ENCODE assay signal across 17 mouse cellular contexts in the genomic region with DNA sequence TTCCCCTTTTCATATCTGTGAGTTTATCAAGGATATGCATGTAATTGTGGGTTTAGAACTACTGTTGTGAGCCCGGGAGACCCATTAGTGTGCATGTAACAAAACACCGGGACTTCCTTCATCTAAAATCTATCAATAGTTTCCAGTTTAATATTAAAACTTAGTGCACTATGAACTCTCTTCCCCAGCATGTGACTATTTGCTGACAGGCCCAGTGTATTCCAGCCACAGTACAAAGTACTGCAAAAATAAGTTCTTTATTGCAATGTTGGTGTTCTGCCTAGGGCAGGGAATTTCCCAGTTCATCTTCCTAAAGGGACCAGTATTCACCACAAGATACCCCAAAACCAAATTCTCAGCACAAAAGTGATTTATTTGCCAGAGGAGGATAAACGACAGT.
"Had no signal": no experiment of that assay in that cellular context is flagged by ENCODE, and none has a peak within 500 bp of the region (broad histone marks: within the 10 kb centered on the region; RNA-seq: fewer than 3 reads in every experiment).

No protein-coding gene starts in this region.

- H3K9ac ChIP-seq: lung, embryonic 15.5 days; midbrain, embryonic 13.5 days; midbrain, embryonic 15.5 days; neural tube, embryonic 12.5 days; stomach, embryonic 15.5 days had no signal

- H3K36me3 ChIP-seq: lung, embryonic 15.5 days; midbrain, embryonic 13.5 days; midbrain, embryonic 15.5 days; neural tube, embryonic 12.5 days; stomach, embryonic 15.5 days had no signal

- DNase-seq: lung, adult 2 months; lung, postnatal 14 days; lung, postnatal 36 days; right cerebral cortex, postnatal 14 days; thymus, adult 2 months; thymus, postnatal 25 days; thymus, postnatal 4 days had no signal

- H3K4me3 ChIP-seq: lung, embryonic 15.5 days; megakaryocyte, embryonic 14.5 days; midbrain, embryonic 13.5 days; midbrain, embryonic 15.5 days; neural tube, embryonic 12.5 days; stomach, embryonic 15.5 days had no signal

- H3K9me3 ChIP-seq: lung, embryonic 15.5 days; megakaryocyte, embryonic 14.5 days; midbrain, embryonic 13.5 days; midbrain, embryonic 15.5 days; neural tube, embryonic 12.5 days; stomach, embryonic 15.5 days had no signal

- H3K27ac ChIP-seq: lung, embryonic 15.5 days; macrophage; midbrain, embryonic 13.5 days; midbrain, embryonic 15.5 days; neural tube, embryonic 12.5 days; stomach, embryonic 15.5 days; stomach, postnatal 0 days had no signal

- ATAC-seq: lung, postnatal 0 days; midbrain, embryonic 13.5 days; midbrain, embryonic 15.5 days had no signal

- H3K4me2 ChIP-seq: lung, embryonic 15.5 days; midbrain, embryonic 11.5 days; midbrain, embryonic 13.5 days; midbrain, embryonic 15.5 days; neural tube, embryonic 12.5 days; stomach, embryonic 15.5 days had no signal

- H3K4me1 ChIP-seq: lung, embryonic 15.5 days; megakaryocyte, embryonic 14.5 days; midbrain, embryonic 13.5 days; midbrain, embryonic 15.5 days; neural tube, embryonic 12.5 days; stomach, embryonic 15.5 days had no signal

- H3K27me3 ChIP-seq: lung, embryonic 15.5 days; megakaryocyte, embryonic 14.5 days; midbrain, embryonic 13.5 days; midbrain, embryonic 15.5 days; neural tube, embryonic 12.5 days; stomach, embryonic 15.5 days had no signal
